Mouse (Mus musculus): ENCODE measurements around the gene Hoxb13.

Gene Hoxb13

GRCm38 (mm10) chr11:96193521-96194400 lies at the start of gene Hoxb13:
Gene Hoxb13 (plus strand): TSS chr11:96194316.
- no peak for DNase-seq

- DNase-seq = peak; percentile 77 to 93
Observed at GRCm38 (mm10) chr11:96145622-96146270, 48.4 kb upstream of the Hoxb13 start.

GRCm38 (mm10) chr11:96147471-96147870 lies 46.6 kb upstream of the Hoxb13 start:
- DNase-seq = no peak

- DNase-seq = no peak
Observed at GRCm38 (mm10) chr11:96164769-96165168, 29.3 kb upstream of the Hoxb13 start.

- no peak for DNase-seq
Observed at GRCm38 (mm10) chr11:96168125-96168524, 26.0 kb upstream of the Hoxb13 start.

- DNase-seq = no peak
Observed at GRCm38 (mm10) chr11:96169016-96169415, 25.1 kb upstream of the Hoxb13 start.

GRCm38 (mm10) chr11:96170711-96171379 lies 23.3 kb upstream of the Hoxb13 start:
- DNase-seq = no peak

- no peak for DNase-seq
Observed at GRCm38 (mm10) chr11:96171601-96172000, 22.5 kb upstream of the Hoxb13 start.

GRCm38 (mm10) chr11:96172511-96173287 lies 21.4 kb upstream of the Hoxb13 start:
- no peak for DNase-seq

GRCm38 (mm10) chr11:96173288-96173840 lies 20.8 kb upstream of the Hoxb13 start:
- no peak for DNase-seq

GRCm38 (mm10) chr11:96174881-96175280 lies 19.2 kb upstream of the Hoxb13 start:
- DNase-seq = no peak

GRCm38 (mm10) chr11:96175511-96175910 lies 18.6 kb upstream of the Hoxb13 start:
- no peak for DNase-seq

GRCm38 (mm10) chr11:96175951-96176530 lies 18.1 kb upstream of the Hoxb13 start:
- DNase-seq = no peak

- no peak for DNase-seq
Observed at GRCm38 (mm10) chr11:96176841-96177240, 17.3 kb upstream of the Hoxb13 start.

GRCm38 (mm10) chr11:96177546-96178174 lies 16.5 kb upstream of the Hoxb13 start:
- peak in 1 of 2 experiments; percentile 40 for DNase-seq

- no peak for DNase-seq
Observed at GRCm38 (mm10) chr11:96178356-96178755, 15.8 kb upstream of the Hoxb13 start.

GRCm38 (mm10) chr11:96178911-96179503 lies 15.1 kb upstream of the Hoxb13 start:
- DNase-seq = no peak

GRCm38 (mm10) chr11:96181061-96181460 lies 13.1 kb upstream of the Hoxb13 start:
- no peak for DNase-seq

- DNase-seq = no peak
Observed at GRCm38 (mm10) chr11:96184233-96184632, 9.9 kb upstream of the Hoxb13 start.

GRCm38 (mm10) chr11:96187321-96187720 lies 6.8 kb upstream of the Hoxb13 start:
- peak in 1 of 2 experiments; percentile 53 for DNase-seq

Data from kidney, postnatal 36 days (tissue).